Mouse (Mus musculus): Measurements from ENCODE around the gene Msl1. TPM values are rescaled to one million over a fixed set of nuclear protein-coding genes. Genes with fewer than 3 reads are reported as not detected.
"Not testable (repeated sequence)": the region's sequence is repeated elsewhere in the genome, so short reads cannot be mapped to it uniquely, and the experiment has no call there.

Gene Msl1
- total and polyA plus RNA-seq, 2 experiments from 2014 or later, result 25.8 to 88.3 TPM

GRCm38 (mm10) chr11:98808417-98808816, 13.1 kb downstream of the Msl1 start:
- no peaks in the 10 kb centered on the region for H3K27me3 ChIP-seq (ENCODE audit: insufficient read depth, low read length)
- 75% methylated on average over 2 of the region's 2 CpGs for WGBS
- no peak overlapping the region for H3K4me3 ChIP-seq (ENCODE audit: low read depth, low read length)
- TF ChIP-seq CTCF (IDR thresholded peaks at IDR 0.05), result no peak
- H3K27ac ChIP-seq (ENCODE audit: low read depth, low read length), result peak overlapping the region; percentile 92
- H3K9me3 ChIP-seq (ENCODE audit: low read length), result no peaks in the 10 kb centered on the region
- H3K9ac ChIP-seq (replicated peaks; ENCODE audit: low read length, poor library complexity, severe bottlenecking), result no peak overlapping the region
- DNase-seq (ENCODE audit: low spot score) (no peak), ATAC-seq (ENCODE audit: low FRiP score) (no peak)
- no peak overlapping the region for H3K4me2 ChIP-seq (ENCODE audit: low read depth, low read length, poor library complexity, severe bottlenecking)
- peaks cover 3% of the 10 kb centered on the region; the same call in 1 of the 2 replicates for H3K4me1 ChIP-seq (ENCODE audit: insufficient read depth, low read length)
- H3K36me3 ChIP-seq (ENCODE audit: insufficient read depth, low read length), result peaks cover 36% of the 10 kb centered on the region

GRCm38 (mm10) chr11:98809457-98810290, 14.4 kb downstream of the Msl1 start:
- DNase-seq (ENCODE audit: low spot score) (peak; percentile 99), ATAC-seq (ENCODE audit: low FRiP score) (peak; percentile 97)
- TF ChIP-seq CTCF (IDR thresholded peaks at IDR 0.05), result peak; percentile 52
- Histone ChIP-seq H3K4me3 (ENCODE audit: low read depth, low read length) (peak overlapping the region; percentile 63), H3K9ac (replicated peaks; ENCODE audit: low read length, poor library complexity, severe bottlenecking) (peak overlapping the region; percentile 84), H3K9me3 (ENCODE audit: low read length) (no peaks in the 10 kb centered on the region), H3K36me3 (ENCODE audit: insufficient read depth, low read length) (peaks cover 24% of the 10 kb centered on the region), H3K4me2 (ENCODE audit: low read depth, low read length, poor library complexity, severe bottlenecking) (peak overlapping the region; percentile 63), H3K4me1 (ENCODE audit: insufficient read depth, low read length) (peaks cover 3% of the 10 kb centered on the region; the same call in 1 of the 2 replicates), H3K27ac (ENCODE audit: low read depth, low read length) (peak overlapping the region; percentile 92), H3K27me3 (ENCODE audit: insufficient read depth, low read length) (no peaks in the 10 kb centered on the region)
- WGBS, result under 1% methylated on average over 59 of the region's 84 CpGs

- 76% methylated on average over 7 of the region's 7 CpGs for WGBS
- H3K4me1 ChIP-seq (ENCODE audit: insufficient read depth, low read length), result peaks cover 3% of the 10 kb centered on the region; the same call in 1 of the 2 replicates
- DNase-seq (ENCODE audit: low spot score) (no peak), ATAC-seq (ENCODE audit: low FRiP score) (no peak)
- no peaks in the 10 kb centered on the region for H3K27me3 ChIP-seq (ENCODE audit: insufficient read depth, low read length)
- peak overlapping the region; percentile 84 for H3K9ac ChIP-seq (replicated peaks; ENCODE audit: low read length, poor library complexity, severe bottlenecking)
- peaks cover 14% of the 10 kb centered on the region for H3K36me3 ChIP-seq (ENCODE audit: insufficient read depth, low read length)
- no peak for TF ChIP-seq CTCF (IDR thresholded peaks at IDR 0.05)
- no peaks in the 10 kb centered on the region for H3K9me3 ChIP-seq (ENCODE audit: low read length)
- H3K4me3 ChIP-seq (ENCODE audit: low read depth, low read length), result peak overlapping the region; percentile 63
- peak overlapping the region; percentile 63 for H3K4me2 ChIP-seq (ENCODE audit: low read depth, low read length, poor library complexity, severe bottlenecking)
- H3K27ac ChIP-seq (ENCODE audit: low read depth, low read length), result no peak overlapping the region
Measured at GRCm38 (mm10) chr11:98810686-98811085, 15.4 kb downstream of the Msl1 start.

GRCm38 (mm10) chr11:98816706-98817239, 21.5 kb downstream of the Msl1 start:
- no peak overlapping the region for H3K4me2 ChIP-seq (ENCODE audit: low read depth, low read length, poor library complexity, severe bottlenecking)
- TF ChIP-seq CTCF (IDR thresholded peaks at IDR 0.05), result no peak
- H3K9me3 ChIP-seq (ENCODE audit: low read length), result no peaks in the 10 kb centered on the region
- H3K4me1 ChIP-seq (ENCODE audit: insufficient read depth, low read length), result no peaks in the 10 kb centered on the region
- H3K36me3 ChIP-seq (ENCODE audit: insufficient read depth, low read length), result peaks cover 30% of the 10 kb centered on the region
- ATAC-seq (ENCODE audit: low FRiP score) (no peak), DNase-seq (ENCODE audit: low spot score) (no peak)
- no peak overlapping the region for H3K9ac ChIP-seq (replicated peaks; ENCODE audit: low read length, poor library complexity, severe bottlenecking)
- no peak overlapping the region for H3K4me3 ChIP-seq (ENCODE audit: low read depth, low read length)
- H3K27me3 ChIP-seq (ENCODE audit: insufficient read depth, low read length), result no peaks in the 10 kb centered on the region
- no peak overlapping the region for H3K27ac ChIP-seq (ENCODE audit: low read depth, low read length)
- WGBS, result 92% methylated on average over 1 of the region's 1 CpGs

GRCm38 (mm10) chr11:98820968-98821367, 25.7 kb downstream of the Msl1 start:
- DNase-seq (ENCODE audit: low spot score) (no peak), ATAC-seq (ENCODE audit: low FRiP score) (no peak)
- Histone ChIP-seq H3K4me2 (ENCODE audit: low read depth, low read length, poor library complexity, severe bottlenecking) (no peak overlapping the region), H3K4me3 (ENCODE audit: low read depth, low read length) (no peak overlapping the region), H3K9me3 (ENCODE audit: low read length) (no peaks in the 10 kb centered on the region), H3K27me3 (ENCODE audit: insufficient read depth, low read length) (no peaks in the 10 kb centered on the region), H3K36me3 (ENCODE audit: insufficient read depth, low read length) (peaks cover 51% of the 10 kb centered on the region), H3K9ac (replicated peaks; ENCODE audit: low read length, poor library complexity, severe bottlenecking) (no peak overlapping the region), H3K4me1 (ENCODE audit: insufficient read depth, low read length) (no peaks in the 10 kb centered on the region), H3K27ac (ENCODE audit: low read depth, low read length) (no peak overlapping the region)
- 97% methylated on average over 5 of the region's 5 CpGs for WGBS
- no peak for TF ChIP-seq CTCF (IDR thresholded peaks at IDR 0.05)

- not testable (repeated sequence) for ATAC-seq (ENCODE audit: low FRiP score); H3K4me2 ChIP-seq (ENCODE audit: low read depth, low read length, poor library complexity, severe bottlenecking); H3K27ac ChIP-seq (ENCODE audit: low read depth, low read length); H3K4me1 ChIP-seq (ENCODE audit: insufficient read depth, low read length); H3K9ac ChIP-seq (replicated peaks; ENCODE audit: low read length, poor library complexity, severe bottlenecking); H3K4me3 ChIP-seq (ENCODE audit: low read depth, low read length); H3K27me3 ChIP-seq (ENCODE audit: insufficient read depth, low read length); H3K9me3 ChIP-seq (ENCODE audit: low read length); DNase-seq (ENCODE audit: low spot score)
- 100% methylated on average over 2 of the region's 2 CpGs for WGBS
- H3K36me3 ChIP-seq (ENCODE audit: insufficient read depth, low read length), result peaks cover 56% of the 10 kb centered on the region
Measured at GRCm38 (mm10) chr11:98826071-98826470, 30.8 kb downstream of the Msl1 start.
